Mouse (Mus musculus) C2C12 (cell line): ENCODE measurements around the gene Gm42420.

Experiments used
- CTCF ChIP-seq: IDR thresholded peaks from one replicate; pipeline ENCODE4 v1.5.1; 2011; ENCODE audit not compliant: control insufficient read depth, insufficient read depth, insufficient read length
- MAX ChIP-seq: IDR thresholded peaks from one replicate; pipeline ENCODE4 v1.6.1; 2011; ENCODE audit warnings: mild to moderate bottlenecking, control low read depth
- USF1 ChIP-seq: IDR thresholded peaks from one replicate; pipeline ENCODE4 v1.6.1; 2011; ENCODE audit warnings: low read depth, mild to moderate bottlenecking, control low read depth, moderate library complexity

- TF ChIP-seq CTCF, result no peak
- no peak for TF ChIP-seq MAX
- TF ChIP-seq USF1, result no peak
Observed at GRCm38 (mm10) chr6:39559276-39559939, 26.1 kb upstream of the Gm42420 start.
